Mouse (Mus musculus) thymus, postnatal 36 days (tissue): ENCODE measurements around the gene Ppp3ca.

Source experiments
- DNase-seq, 2 experiments: peaks; one replicate each; pipeline ENCODE4 v3.0.0; 2022; ENCODE audit warnings: mixed read lengths in 2 of 2

Ppp3ca gene

GRCm38 (mm10) chr3:136864306-136864705, 194.4 kb downstream of the Ppp3ca start:
- no peak for DNase-seq

- no peak for DNase-seq
Measured at GRCm38 (mm10) chr3:136865176-136865859, 195.4 kb downstream of the Ppp3ca start.

- no peak for DNase-seq
Measured at GRCm38 (mm10) chr3:136866095-136866494, 196.2 kb downstream of the Ppp3ca start.

GRCm38 (mm10) chr3:136866571-136866970, 196.6 kb downstream of the Ppp3ca start:
- no peak for DNase-seq

- no peak for DNase-seq
Measured at GRCm38 (mm10) chr3:136867366-136867765, 197.4 kb downstream of the Ppp3ca start.

GRCm38 (mm10) chr3:136871772-136872532, 202.0 kb downstream of the Ppp3ca start:
- DNase-seq: no peak

- no peak for DNase-seq
Measured at GRCm38 (mm10) chr3:136872533-136873095, 202.7 kb downstream of the Ppp3ca start.

GRCm38 (mm10) chr3:136873809-136874449, 204.0 kb downstream of the Ppp3ca start:
- no peak for DNase-seq

- no peak for DNase-seq
Measured at GRCm38 (mm10) chr3:136874566-136874965, 204.6 kb downstream of the Ppp3ca start.

- no peak for DNase-seq
Measured at GRCm38 (mm10) chr3:136887741-136888140, 217.8 kb downstream of the Ppp3ca start.

- DNase-seq: no peak
Measured at GRCm38 (mm10) chr3:136892140-136892539, 222.2 kb downstream of the Ppp3ca start.

GRCm38 (mm10) chr3:136893596-136894402, 223.9 kb downstream of the Ppp3ca start:
- no peak for DNase-seq

GRCm38 (mm10) chr3:136895498-136895897, 225.6 kb downstream of the Ppp3ca start:
- peak; percentile 36 to 38 for DNase-seq

GRCm38 (mm10) chr3:136896276-136896675, 226.4 kb downstream of the Ppp3ca start:
- DNase-seq: no peak

- DNase-seq: no peak
Measured at GRCm38 (mm10) chr3:136899744-136900143, 229.8 kb downstream of the Ppp3ca start.

- no peak for DNase-seq
Measured at GRCm38 (mm10) chr3:136900986-136901385, 231.1 kb downstream of the Ppp3ca start.

GRCm38 (mm10) chr3:136902776-136903175, 232.9 kb downstream of the Ppp3ca start:
- no peak for DNase-seq

GRCm38 (mm10) chr3:136905577-136905976, 235.7 kb downstream of the Ppp3ca start:
- DNase-seq: peak; percentile 31

GRCm38 (mm10) chr3:136909534-136909933, 239.6 kb downstream of the Ppp3ca start:
- DNase-seq: no peak

- DNase-seq: no peak
Measured at GRCm38 (mm10) chr3:136911276-136911675, 241.4 kb downstream of the Ppp3ca start.

- DNase-seq: no peak
Measured at GRCm38 (mm10) chr3:136917080-136917479, 247.2 kb downstream of the Ppp3ca start.

- DNase-seq: no peak
Measured at GRCm38 (mm10) chr3:136933071-136933470, 263.1 kb downstream of the Ppp3ca start.
